Mouse (Mus musculus) sigmoid colon, adult 10 weeks (tissue): ENCODE data around the gene 1700129C05Rik. TPM values are rescaled to one million over a fixed set of nuclear protein-coding genes. Genes with fewer than 3 reads are reported as not detected.

Source experiments
- polyA plus RNA-seq: library from polyadenylated mRNA; stranded (reverse); fragments of 350-450 nt; fragmentation: Illumina TruSeq; extraction: RNeasy Lipid Tissue Mini Kit (QIAGEN cat#74804); gene quantifications from one replicate; pipeline ENCODE4 v1.2.3, GENCODE M21; 2014; ENCODE audit warnings: low read depth, low replicate concordance

1700129C05Rik gene
- polyA plus RNA-seq, result not detected

DNA sequence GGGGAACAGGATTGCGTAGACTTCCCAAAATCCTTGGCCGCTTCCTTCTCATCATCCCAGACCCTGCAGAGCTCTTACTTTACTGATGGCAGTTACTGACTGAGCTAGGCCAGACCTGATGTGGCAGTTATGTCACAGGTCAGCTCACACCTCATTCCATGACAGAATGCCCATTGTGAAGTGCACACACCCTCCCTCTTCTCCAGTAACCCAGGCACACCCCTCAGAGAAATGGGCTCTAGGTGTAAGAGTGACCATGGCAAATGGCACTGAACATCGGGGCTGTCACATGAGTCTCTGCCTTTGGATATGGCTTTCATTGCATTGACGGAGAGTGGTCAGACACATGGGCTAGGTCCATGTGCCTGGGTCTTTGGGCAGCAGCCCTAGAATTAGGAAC, at the start of gene 1700129C05Rik:
Gene 1700129C05Rik, minus strand, starts transcription at position 101 of the 400 bp plus-strand sequence.

DNA sequence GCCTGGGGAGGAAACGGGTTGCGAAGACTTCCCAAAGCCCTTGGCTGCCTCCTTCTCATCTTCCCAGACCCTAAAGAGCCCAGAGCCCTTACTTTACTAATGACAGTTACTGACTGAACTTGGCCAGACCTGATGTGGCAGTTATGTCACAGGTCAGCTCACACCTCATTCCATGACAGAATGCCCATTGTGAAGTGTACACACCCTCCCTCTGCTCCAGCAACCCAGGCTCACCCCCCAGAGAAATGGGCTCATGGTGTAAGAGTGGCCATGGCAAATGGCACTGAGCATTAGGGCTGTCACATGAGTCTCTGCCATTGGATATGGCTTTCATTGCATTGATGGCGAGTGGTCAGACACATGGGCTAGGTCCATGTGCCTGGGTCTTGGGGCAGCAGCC, 36.0 kb upstream of the 1700129C05Rik start, which contains the start of gene Gm5142:
Gene Gm5142, minus strand, starts transcription at position 101 of the 400 bp plus-strand sequence.

Other genes starting within 250 kb of the 1700129C05Rik start
- gene Gm5142, start 35.9 kb upstream of the 1700129C05Rik start, polyA plus RNA-seq, result not detected
- 70.7 TPM for gene Rcbtb1, start 58.3 kb upstream of the 1700129C05Rik start, polyA plus RNA-seq
- gene Gm6904, start 117.3 kb upstream of the 1700129C05Rik start, polyA plus RNA-seq, result not detected
- gene Phf11a, start 154.6 kb upstream of the 1700129C05Rik start, polyA plus RNA-seq, result 1.8 TPM
- gene Phf11b, start 198.5 kb upstream of the 1700129C05Rik start, polyA plus RNA-seq, result 14.3 TPM
- 27.5 TPM for gene Phf11d, start 222.6 kb upstream of the 1700129C05Rik start, polyA plus RNA-seq